Mouse (Mus musculus): ENCODE results near the gene Snx29. TPM values are rescaled to one million over a fixed set of nuclear protein-coding genes. Genes with fewer than 3 reads are reported as not detected.
A peak's percentile ranks its signal among the peaks of the same experiment; 100 is the strongest.

The Snx29 gene
- polyA plus RNA-seq, 2 experiments = 1.9 TPM

DNA sequence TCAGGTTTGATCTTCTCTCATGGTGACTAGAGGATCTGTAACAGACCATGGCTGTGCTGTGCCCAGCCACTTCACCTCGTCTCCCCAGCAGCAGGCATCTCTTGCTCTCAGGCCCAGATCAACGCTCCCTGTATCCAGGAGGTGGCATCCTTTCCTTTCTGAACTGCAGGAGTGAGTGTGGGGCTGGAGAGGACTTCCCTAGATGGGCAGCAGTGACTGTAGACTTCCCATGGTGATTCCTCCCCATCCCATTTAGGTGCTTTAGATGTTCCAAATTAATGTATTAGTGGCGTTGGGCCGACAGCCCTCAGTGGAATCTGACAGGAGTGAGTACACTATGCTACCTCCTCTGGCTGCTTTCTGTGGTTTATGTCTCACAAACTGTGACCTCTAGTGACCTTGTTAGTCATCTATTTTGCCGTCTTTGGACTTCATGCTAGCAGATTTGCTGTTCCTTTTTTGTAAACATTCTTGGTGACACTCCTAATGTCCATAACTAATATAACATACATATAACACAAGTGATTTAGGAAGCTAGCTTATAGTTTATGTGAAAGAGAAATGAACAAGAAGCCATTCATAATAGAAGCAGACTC lies 132.9 kb downstream of the Snx29 start:
- no peak for ATAC-seq (ENCODE audit: insufficient read depth)

DNA sequence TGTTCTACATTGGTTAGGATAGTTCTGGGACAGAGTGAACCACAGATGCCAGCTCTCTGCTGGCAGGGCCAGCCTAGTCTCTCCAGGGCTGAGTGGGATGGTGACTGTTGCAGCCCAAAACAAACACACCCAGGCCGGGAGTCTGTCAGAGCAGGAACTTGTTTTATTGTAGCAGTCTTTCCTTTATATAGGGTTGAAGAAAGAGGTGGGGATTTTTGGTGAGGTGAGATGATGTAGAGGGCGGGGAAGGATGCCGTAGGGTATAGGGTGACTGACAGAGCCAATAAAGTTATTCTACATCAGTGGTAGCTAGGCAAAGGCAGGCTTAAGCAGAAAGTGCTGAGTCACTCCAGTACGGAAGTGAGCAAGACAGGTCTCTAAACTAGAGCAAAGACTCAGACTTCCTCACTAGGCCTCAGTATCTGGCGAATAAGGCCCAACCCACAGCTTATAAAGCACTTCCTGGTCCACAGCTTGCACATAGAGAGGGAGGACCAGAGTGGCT lies 133.5 kb downstream of the Snx29 start:
- TF ChIP-seq EP300 (IDR thresholded peaks at IDR 0.05; ENCODE audit: low read depth) (no peak), CTCF (IDR thresholded peaks at IDR 0.05; ENCODE audit: low read depth) (no peak)
- Histone ChIP-seq H3K4me1 (replicated peaks; ENCODE audit: control insufficient read depth in 2 of 2, insufficient read depth in 2 of 2, low read length in 1 of 2) (peaks cover 0 to 21% of the 10 kb centered on the region in 2 experiments; a peak in 3 of 4 replicates), H3K27ac (no peak overlapping the region), H3K4me3 (ENCODE audit: insufficient read depth in 1 of 2, low read depth in 2 of 2, low read length in 2 of 2) (no peak overlapping the region), H3K9me3 (ENCODE audit: control insufficient read depth, low read length) (no peaks in the 10 kb centered on the region), H3K36me3 (replicated peaks; ENCODE audit: control insufficient read depth, insufficient read depth, low read depth) (no peaks in the 10 kb centered on the region), H3K4me2 (ENCODE audit: low read depth) (no peak overlapping the region), H3K9ac (replicated peaks) (no peak overlapping the region), H3K27me3 (ENCODE audit: control insufficient read depth, insufficient read depth, low read length) (no peaks in the 10 kb centered on the region)
- ATAC-seq (ENCODE audit: insufficient read depth) (peak; percentile 82), DNase-seq (ENCODE audit: low read depth in 3 of 3, low spot score in 3 of 3) (peak; percentile 28 to 60 (median 35))
- WGBS (ENCODE audit: insufficient replicate concordance) = 31% methylated on average over 5 of the region's 5 CpGs

More for the DNA sequence above, 132.9 kb downstream of the Snx29 start:
- DNase-seq (ENCODE audit: low read depth in 3 of 3, low spot score in 3 of 3) = no peak
- no peak overlapping the region for H3K4me3 ChIP-seq (ENCODE audit: insufficient read depth in 1 of 2, low read depth in 2 of 2, low read length in 2 of 2)
- H3K36me3 ChIP-seq (replicated peaks; ENCODE audit: control insufficient read depth, insufficient read depth, low read depth) = no peaks in the 10 kb centered on the region
- peaks cover 0 to 16% of the 10 kb centered on the region in 2 experiments; a peak in 3 of 4 replicates for H3K4me1 ChIP-seq (replicated peaks; ENCODE audit: control insufficient read depth in 2 of 2, insufficient read depth in 2 of 2, low read length in 1 of 2)
- no peaks in the 10 kb centered on the region for H3K9me3 ChIP-seq (ENCODE audit: control insufficient read depth, low read length)
- no peaks in the 10 kb centered on the region for H3K27me3 ChIP-seq (ENCODE audit: control insufficient read depth, insufficient read depth, low read length)
- no peak overlapping the region for H3K9ac ChIP-seq (replicated peaks)
- TF ChIP-seq EP300 (IDR thresholded peaks at IDR 0.05; ENCODE audit: low read depth) = no peak
- peak; percentile 51 for TF ChIP-seq CTCF (IDR thresholded peaks at IDR 0.05; ENCODE audit: low read depth)
- H3K27ac ChIP-seq = no peak overlapping the region
- no peak overlapping the region for H3K4me2 ChIP-seq (ENCODE audit: low read depth)
- WGBS (ENCODE audit: insufficient replicate concordance) = 63% methylated on average over 5 of the region's 5 CpGs

DNA sequence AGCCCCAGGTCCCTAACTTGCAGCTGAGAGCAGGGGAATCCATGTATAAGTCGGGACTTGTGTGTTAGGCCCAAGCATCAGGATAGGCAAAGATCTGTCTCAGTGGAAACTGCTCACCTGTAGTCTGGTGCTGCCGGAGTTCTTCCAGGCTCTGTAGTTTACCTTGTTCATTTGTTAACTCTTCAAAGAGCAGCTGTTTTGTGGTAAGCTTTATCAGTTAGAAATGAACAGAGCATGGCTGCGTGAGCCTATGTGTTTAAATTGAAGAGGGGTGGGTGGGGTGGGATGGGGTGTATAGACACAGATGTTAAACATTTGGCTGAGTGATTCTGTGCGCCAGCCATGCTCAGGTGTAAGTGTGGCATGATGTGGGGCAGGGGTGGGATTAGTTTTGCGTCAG lies 134.4 kb downstream of the Snx29 start:
- no peaks in the 10 kb centered on the region for H3K9me3 ChIP-seq (ENCODE audit: control insufficient read depth, low read length)
- peaks cover 0 to 27% of the 10 kb centered on the region in 2 experiments; a peak in 3 of 4 replicates for H3K4me1 ChIP-seq (replicated peaks; ENCODE audit: control insufficient read depth in 2 of 2, insufficient read depth in 2 of 2, low read length in 1 of 2)
- H3K27me3 ChIP-seq (ENCODE audit: control insufficient read depth, insufficient read depth, low read length) = no peaks in the 10 kb centered on the region
- H3K36me3 ChIP-seq (replicated peaks; ENCODE audit: control insufficient read depth, insufficient read depth, low read depth) = no peaks in the 10 kb centered on the region
- H3K9ac ChIP-seq (replicated peaks) = no peak overlapping the region
- WGBS (ENCODE audit: insufficient replicate concordance) = 63% methylated on average over 5 of the region's 5 CpGs
- no peak overlapping the region for H3K4me3 ChIP-seq (ENCODE audit: insufficient read depth in 1 of 2, low read depth in 2 of 2, low read length in 2 of 2)
- no peak overlapping the region for H3K4me2 ChIP-seq (ENCODE audit: low read depth)
- no peak for ATAC-seq (ENCODE audit: insufficient read depth)
- no peak overlapping the region for H3K27ac ChIP-seq
- no peak for DNase-seq (ENCODE audit: low read depth in 3 of 3, low spot score in 3 of 3)
- no peak for TF ChIP-seq EP300 (IDR thresholded peaks at IDR 0.05; ENCODE audit: low read depth)
- no peak for TF ChIP-seq CTCF (IDR thresholded peaks at IDR 0.05; ENCODE audit: low read depth)

DNA sequence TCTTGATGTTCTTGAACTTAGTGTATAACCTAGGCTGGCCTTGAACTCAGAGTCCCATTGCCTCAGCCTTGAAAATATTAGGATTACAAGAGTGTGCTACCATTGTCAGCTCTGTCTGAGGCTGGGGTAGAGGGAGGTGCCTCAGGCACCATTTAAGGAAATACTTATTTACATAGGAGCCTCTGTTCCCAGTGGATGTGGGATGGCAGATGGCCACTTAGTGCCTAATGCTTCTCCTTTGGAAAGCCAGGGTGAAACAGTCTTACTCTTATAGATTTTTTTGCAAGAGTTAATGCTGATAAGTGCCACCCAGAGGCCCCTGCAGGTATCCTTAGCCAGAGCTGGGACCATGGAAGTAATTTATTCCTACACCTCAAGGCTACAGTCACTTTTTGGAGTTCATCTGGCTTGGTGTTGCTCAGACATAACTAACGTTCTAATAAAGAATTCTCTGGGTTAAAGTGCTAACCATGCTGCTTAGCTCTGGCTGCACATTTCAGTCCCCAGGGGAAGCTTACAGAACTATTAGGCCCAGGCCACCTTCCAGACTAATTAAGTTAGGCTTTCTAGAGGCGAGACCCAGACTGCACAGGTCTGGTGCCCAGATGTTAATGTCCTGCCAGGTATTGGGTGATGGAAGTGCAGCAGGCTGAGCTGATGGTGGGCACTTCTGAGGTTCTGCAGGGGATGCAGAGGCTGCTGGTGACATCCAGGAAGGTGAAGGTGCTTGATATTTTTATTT lies 135.1 kb downstream of the Snx29 start:
- ATAC-seq (ENCODE audit: insufficient read depth) (no peak), DNase-seq (ENCODE audit: low read depth in 3 of 3, low spot score in 3 of 3) (no peak)
- WGBS (ENCODE audit: insufficient replicate concordance) = 51% methylated on average over 2 of the region's 2 CpGs

DNA sequence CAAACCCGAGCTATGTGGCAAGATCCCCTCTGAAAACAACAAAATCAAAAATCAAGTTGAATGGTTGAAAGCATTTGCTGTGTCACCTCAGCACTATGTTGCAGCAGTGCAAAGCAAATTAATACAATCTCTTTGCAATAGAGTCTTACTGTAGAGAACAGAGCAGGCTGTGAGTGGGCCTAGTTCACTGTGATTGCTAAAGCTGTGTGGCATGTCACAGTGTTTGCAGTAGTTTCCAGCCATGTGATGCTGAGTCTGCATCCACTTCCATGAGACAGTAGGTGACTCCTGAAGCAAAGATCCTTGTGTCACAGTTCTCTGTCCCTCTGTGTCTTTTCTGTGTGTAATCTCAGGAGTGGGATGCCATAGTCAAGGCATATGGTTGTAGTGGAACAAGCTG lies 137.5 kb downstream of the Snx29 start:
- Histone ChIP-seq H3K27ac (no peak overlapping the region), H3K27me3 (ENCODE audit: control insufficient read depth, insufficient read depth, low read length) (no peaks in the 10 kb centered on the region), H3K4me2 (ENCODE audit: low read depth) (no peak overlapping the region), H3K4me3 (ENCODE audit: insufficient read depth in 1 of 2, low read depth in 2 of 2, low read length in 2 of 2) (no peak overlapping the region), H3K4me1 (replicated peaks; ENCODE audit: control insufficient read depth in 2 of 2, insufficient read depth in 2 of 2, low read length in 1 of 2) (peaks cover 0 to 28% of the 10 kb centered on the region in 2 experiments; a peak in 3 of 4 replicates), H3K9ac (replicated peaks) (no peak overlapping the region), H3K9me3 (ENCODE audit: control insufficient read depth, low read length) (no peaks in the 10 kb centered on the region), H3K36me3 (replicated peaks; ENCODE audit: control insufficient read depth, insufficient read depth, low read depth) (no peaks in the 10 kb centered on the region)
- no peak for DNase-seq (ENCODE audit: low read depth in 3 of 3, low spot score in 3 of 3)
- 64% methylated on average over 1 of the region's 1 CpGs for WGBS (ENCODE audit: insufficient replicate concordance)
- TF ChIP-seq EP300 (IDR thresholded peaks at IDR 0.05; ENCODE audit: low read depth) (no peak), CTCF (IDR thresholded peaks at IDR 0.05; ENCODE audit: low read depth) (no peak)
- no peak for ATAC-seq (ENCODE audit: insufficient read depth)

More for the DNA sequence above, 135.1 kb downstream of the Snx29 start:
- Histone ChIP-seq H3K9ac (replicated peaks) (no peak overlapping the region), H3K4me3 (ENCODE audit: insufficient read depth in 1 of 2, low read depth in 2 of 2, low read length in 2 of 2) (no peak overlapping the region), H3K4me1 (replicated peaks; ENCODE audit: control insufficient read depth in 2 of 2, insufficient read depth in 2 of 2, low read length in 1 of 2) (peaks cover 0 to 28% of the 10 kb centered on the region in 2 experiments; a peak in 3 of 4 replicates), H3K27me3 (ENCODE audit: control insufficient read depth, insufficient read depth, low read length) (no peaks in the 10 kb centered on the region), H3K36me3 (replicated peaks; ENCODE audit: control insufficient read depth, insufficient read depth, low read depth) (no peaks in the 10 kb centered on the region), H3K9me3 (ENCODE audit: control insufficient read depth, low read length) (no peaks in the 10 kb centered on the region), H3K4me2 (ENCODE audit: low read depth) (no peak overlapping the region), H3K27ac (no peak overlapping the region)
- no peak for TF ChIP-seq CTCF (IDR thresholded peaks at IDR 0.05; ENCODE audit: low read depth)
- no peak for TF ChIP-seq EP300 (IDR thresholded peaks at IDR 0.05; ENCODE audit: low read depth)

All from liver, embryonic 14.5 days (tissue).